Mouse (Mus musculus): ENCODE measurements around the gene Esd. TPM values are rescaled to one million over a fixed set of nuclear protein-coding genes. Genes with fewer than 3 reads are reported as not detected.

The Esd gene
- polyA plus RNA-seq, 1 experiment from 2014 or later: 327 TPM

DNA sequence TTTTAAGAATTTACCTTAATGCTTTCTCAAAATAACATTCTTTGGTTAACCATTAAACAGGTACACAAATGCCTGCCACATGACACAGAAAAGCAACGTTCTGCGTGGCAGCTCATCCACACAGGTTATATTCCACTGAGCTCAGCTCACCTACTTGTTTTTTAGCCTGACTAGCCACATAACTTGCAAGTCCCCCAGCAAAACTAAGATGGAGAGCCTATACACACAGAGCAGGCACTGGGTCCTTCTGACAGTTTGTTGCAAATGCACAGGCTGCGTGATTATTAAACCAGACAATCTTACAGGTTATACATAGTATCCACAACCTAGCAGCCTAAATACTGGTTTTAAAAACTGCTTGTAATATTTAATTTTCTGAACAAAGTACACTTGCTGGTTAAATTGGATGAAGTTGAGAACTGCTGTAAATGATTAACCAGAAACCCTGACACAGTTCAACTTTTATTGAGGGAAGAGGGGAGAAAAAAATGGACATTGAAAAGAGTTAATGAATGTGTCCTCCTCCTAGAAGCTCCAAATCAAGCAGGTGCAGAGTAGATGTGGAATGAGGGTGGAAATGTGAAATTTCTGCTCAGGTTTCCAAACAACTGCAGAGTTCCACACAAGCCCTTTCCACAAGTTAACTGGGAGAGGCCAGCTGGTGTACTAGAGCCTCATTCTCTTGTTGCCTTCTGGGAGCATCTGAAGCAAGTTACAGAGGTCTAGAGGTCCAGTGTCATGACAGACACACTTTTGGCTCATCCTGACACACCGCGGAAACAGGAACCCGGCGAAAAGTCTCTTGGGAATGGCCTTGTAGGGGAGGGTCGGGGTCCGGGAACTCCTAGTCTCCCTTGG lies 647 bp upstream of the Esd start:
- H3K4me2 ChIP-seq: peak overlapping the region; percentile 77
- H3K36me3 ChIP-seq (ENCODE audit: control insufficient read depth, insufficient read depth, low read length): no peaks in the 10 kb centered on the region; the same call in 1 of the 2 replicates
- H3K4me1 ChIP-seq (replicated peaks; ENCODE audit: control insufficient read depth, insufficient read depth, low read length): peaks cover 7% of the 10 kb centered on the region
- H3K9me3 ChIP-seq (ENCODE audit: control insufficient read depth, low read length): no peaks in the 10 kb centered on the region
- 24% methylated on average over 9 of the region's 9 CpGs for WGBS
- peak overlapping the region; percentile 51 for H3K9ac ChIP-seq (ENCODE audit: low read depth, low read length)
- peak overlapping the region; percentile 68 for H3K4me3 ChIP-seq (ENCODE audit: low read depth, low read length)
- peak overlapping the region; percentile 66; the same call in 1 of the 2 replicates for H3K27ac ChIP-seq (ENCODE audit: low read depth, low read length)
- H3K27me3 ChIP-seq (replicated peaks; ENCODE audit: control insufficient read depth, insufficient read depth, low read length): no peaks in the 10 kb centered on the region
- no peak for ATAC-seq (replicated peaks; ENCODE audit: low FRiP score)
- no peak for DNase-seq (ENCODE audit: low spot score)

DNA sequence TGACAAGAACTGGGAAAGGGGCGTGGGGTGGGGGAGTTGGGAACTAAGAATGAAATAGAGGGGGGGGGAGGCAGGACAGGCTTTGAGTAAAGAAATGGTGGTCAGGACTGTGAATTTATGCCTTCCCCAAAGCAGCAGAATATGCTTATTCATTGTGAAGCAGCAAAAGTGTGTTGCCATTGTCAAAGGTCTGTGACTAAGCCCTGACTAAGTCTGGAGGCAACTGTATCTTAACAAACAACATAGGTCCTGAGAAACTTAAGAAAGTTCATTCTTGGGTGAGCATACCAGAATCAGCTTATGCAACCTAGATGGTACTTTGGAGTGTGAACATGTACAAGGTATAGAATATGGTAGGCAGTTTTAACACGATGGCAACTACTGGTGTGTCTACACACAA lies 1.3 kb downstream of the Esd start:
- ATAC-seq (replicated peaks; ENCODE audit: low FRiP score) (no peak), DNase-seq (ENCODE audit: low spot score) (no peak)
- H3K4me3 ChIP-seq (ENCODE audit: low read depth, low read length): peak overlapping the region; percentile 68
- no peaks in the 10 kb centered on the region for H3K27me3 ChIP-seq (replicated peaks; ENCODE audit: control insufficient read depth, insufficient read depth, low read length)
- H3K4me2 ChIP-seq: peak overlapping the region; percentile 77
- H3K9ac ChIP-seq (ENCODE audit: low read depth, low read length): peak overlapping the region; percentile 17; the same call in 1 of the 2 replicates
- H3K36me3 ChIP-seq (ENCODE audit: control insufficient read depth, insufficient read depth, low read length): peaks cover 6% of the 10 kb centered on the region; the same call in 1 of the 2 replicates
- no peak overlapping the region for H3K27ac ChIP-seq (ENCODE audit: low read depth, low read length)
- H3K9me3 ChIP-seq (ENCODE audit: control insufficient read depth, low read length): no peaks in the 10 kb centered on the region
- WGBS: 56% methylated on average over 2 of the region's 2 CpGs
- H3K4me1 ChIP-seq (replicated peaks; ENCODE audit: control insufficient read depth, insufficient read depth, low read length): peaks cover 7% of the 10 kb centered on the region

- Histone ChIP-seq H3K4me1 (replicated peaks; ENCODE audit: control insufficient read depth, insufficient read depth, low read length) (peaks cover 7% of the 10 kb centered on the region), H3K27ac (ENCODE audit: low read depth, low read length) (no peak overlapping the region), H3K27me3 (replicated peaks; ENCODE audit: control insufficient read depth, insufficient read depth, low read length) (no peaks in the 10 kb centered on the region), H3K4me3 (ENCODE audit: low read depth, low read length) (no peak overlapping the region), H3K9me3 (ENCODE audit: control insufficient read depth, low read length) (no peaks in the 10 kb centered on the region), H3K36me3 (ENCODE audit: control insufficient read depth, insufficient read depth, low read length) (peaks cover 6% of the 10 kb centered on the region; the same call in 1 of the 2 replicates), H3K9ac (ENCODE audit: low read depth, low read length) (no peak overlapping the region), H3K4me2 (no peak overlapping the region)
- ATAC-seq (replicated peaks; ENCODE audit: low FRiP score): no peak
- 76% methylated on average over 6 of the region's 6 CpGs for WGBS
- no peak for DNase-seq (ENCODE audit: low spot score)
These were observed 3.4 kb downstream of the Esd start for GRCm38 (mm10) chr14:74735471-74735870.

GRCm38 (mm10) chr14:74736850-74737249 lies 4.8 kb downstream of the Esd start:
- Histone ChIP-seq H3K4me2 (no peak overlapping the region), H3K36me3 (ENCODE audit: control insufficient read depth, insufficient read depth, low read length) (peaks cover 11% of the 10 kb centered on the region; the same call in 1 of the 2 replicates), H3K9ac (ENCODE audit: low read depth, low read length) (no peak overlapping the region), H3K27me3 (replicated peaks; ENCODE audit: control insufficient read depth, insufficient read depth, low read length) (no peaks in the 10 kb centered on the region), H3K9me3 (ENCODE audit: control insufficient read depth, low read length) (no peaks in the 10 kb centered on the region), H3K4me3 (ENCODE audit: low read depth, low read length) (no peak overlapping the region), H3K4me1 (replicated peaks; ENCODE audit: control insufficient read depth, insufficient read depth, low read length) (peaks cover 7% of the 10 kb centered on the region), H3K27ac (ENCODE audit: low read depth, low read length) (no peak overlapping the region)
- 86% methylated on average over 6 of the region's 6 CpGs for WGBS
- DNase-seq (ENCODE audit: low spot score) (no peak), ATAC-seq (replicated peaks; ENCODE audit: low FRiP score) (no peak)

- WGBS: 53% methylated on average over 10 of the region's 10 CpGs
These were observed 32.3 kb downstream of the Esd start for GRCm38 (mm10) chr14:74764191-74764918.

GRCm38 (mm10) chr14:74767892-74768291 lies 35.8 kb downstream of the Esd start:
- Histone ChIP-seq H3K9ac (ENCODE audit: low read depth, low read length) (no peak overlapping the region), H3K4me2 (no peak overlapping the region), H3K36me3 (ENCODE audit: control insufficient read depth, insufficient read depth, low read length) (peaks cover 10% of the 10 kb centered on the region), H3K4me1 (replicated peaks; ENCODE audit: control insufficient read depth, insufficient read depth, low read length) (no peaks in the 10 kb centered on the region), H3K27ac (ENCODE audit: low read depth, low read length) (no peak overlapping the region), H3K9me3 (ENCODE audit: control insufficient read depth, low read length) (no peaks in the 10 kb centered on the region), H3K27me3 (replicated peaks; ENCODE audit: control insufficient read depth, insufficient read depth, low read length) (no peaks in the 10 kb centered on the region), H3K4me3 (ENCODE audit: low read depth, low read length) (no peak overlapping the region)
- ATAC-seq (replicated peaks; ENCODE audit: low FRiP score): no peak
- WGBS: 78% methylated on average over 1 of the region's 1 CpGs
- no peak for DNase-seq (ENCODE audit: low spot score)

More at GRCm38 (mm10) chr14:74764191-74764918, 32.3 kb downstream of the Esd start:
- ATAC-seq (replicated peaks; ENCODE audit: low FRiP score) (no peak), DNase-seq (ENCODE audit: low spot score) (peak; percentile 62)
- Histone ChIP-seq H3K4me1 (replicated peaks; ENCODE audit: control insufficient read depth, insufficient read depth, low read length) (no peaks in the 10 kb centered on the region), H3K9ac (ENCODE audit: low read depth, low read length) (no peak overlapping the region), H3K27ac (ENCODE audit: low read depth, low read length) (no peak overlapping the region), H3K36me3 (ENCODE audit: control insufficient read depth, insufficient read depth, low read length) (peaks cover 3% of the 10 kb centered on the region; the same call in 1 of the 2 replicates), H3K4me3 (ENCODE audit: low read depth, low read length) (no peak overlapping the region), H3K4me2 (no peak overlapping the region), H3K27me3 (replicated peaks; ENCODE audit: control insufficient read depth, insufficient read depth, low read length) (no peaks in the 10 kb centered on the region), H3K9me3 (ENCODE audit: control insufficient read depth, low read length) (no peaks in the 10 kb centered on the region)

GRCm38 (mm10) chr14:74774046-74774619 lies 42.0 kb downstream of the Esd start:
- Histone ChIP-seq H3K9me3 (ENCODE audit: control insufficient read depth, low read length) (no peaks in the 10 kb centered on the region), H3K4me3 (ENCODE audit: low read depth, low read length) (no peak overlapping the region), H3K27me3 (replicated peaks; ENCODE audit: control insufficient read depth, insufficient read depth, low read length) (no peaks in the 10 kb centered on the region), H3K4me1 (replicated peaks; ENCODE audit: control insufficient read depth, insufficient read depth, low read length) (no peaks in the 10 kb centered on the region), H3K4me2 (no peak overlapping the region), H3K9ac (ENCODE audit: low read depth, low read length) (no peak overlapping the region), H3K36me3 (ENCODE audit: control insufficient read depth, insufficient read depth, low read length) (peaks cover 9% of the 10 kb centered on the region), H3K27ac (ENCODE audit: low read depth, low read length) (no peak overlapping the region)
- no peak for ATAC-seq (replicated peaks; ENCODE audit: low FRiP score)
- no peak for DNase-seq (ENCODE audit: low spot score)
- WGBS: 82% methylated on average over 10 of the region's 10 CpGs

- Histone ChIP-seq H3K9ac (ENCODE audit: low read depth, low read length) (no peak overlapping the region), H3K4me2 (no peak overlapping the region), H3K4me1 (replicated peaks; ENCODE audit: control insufficient read depth, insufficient read depth, low read length) (no peaks in the 10 kb centered on the region), H3K9me3 (ENCODE audit: control insufficient read depth, low read length) (no peaks in the 10 kb centered on the region), H3K4me3 (ENCODE audit: low read depth, low read length) (no peak overlapping the region), H3K36me3 (ENCODE audit: control insufficient read depth, insufficient read depth, low read length) (peaks cover 12% of the 10 kb centered on the region; the same call in 1 of the 2 replicates), H3K27ac (ENCODE audit: low read depth, low read length) (no peak overlapping the region), H3K27me3 (replicated peaks; ENCODE audit: control insufficient read depth, insufficient read depth, low read length) (no peaks in the 10 kb centered on the region)
- ATAC-seq (replicated peaks; ENCODE audit: low FRiP score): no peak
- 83% methylated on average over 11 of the region's 11 CpGs for WGBS
- DNase-seq (ENCODE audit: low spot score): no peak
These were observed 52.3 kb downstream of the Esd start for GRCm38 (mm10) chr14:74784243-74784934.

Data from liver, embryonic 11.5 days (tissue).